Mouse (Mus musculus) limb, embryonic 11.5 days (tissue): ENCODE results near the gene Tti1. TPM values are rescaled to one million over a fixed set of nuclear protein-coding genes. Genes with fewer than 3 reads are reported as not detected.

Source experiments
- ATAC-seq: fragments of 200-750 bp; cut with Nextera tagmentation; 2 replicates; pipeline ENCODE4 v1.8.0; 2017; ENCODE audit warnings: low read depth; ENCODE audit not compliant: insufficient number of reproducible peaks, low FRiP score, low TSS enrichment
- DNase-seq: peaks from one replicate; pipeline ENCODE4 v3.0.0-alpha.2; 2015; ENCODE audit warnings: low spot score
- H3K27ac ChIP-seq: fragments of 300-500 bp; sonication (generic); replicated peaks from 2 replicates; pipeline ENCODE4 v1.5.1; 2014; ENCODE audit warnings: low read depth, mild to moderate bottlenecking, low read length
- H3K27me3 ChIP-seq: fragments of 300-500 bp; sonication (generic); 2 replicates; pipeline ENCODE4 v1.6.1; 2014; ENCODE audit warnings: mild to moderate bottlenecking, low read length, mixed read lengths; ENCODE audit not compliant: control insufficient read depth, insufficient read depth
- H3K36me3 ChIP-seq: fragments of 300-500 bp; sonication (generic); 2 replicates; pipeline ENCODE4 v1.6.1; 2014; ENCODE audit warnings: mild to moderate bottlenecking, low read length, moderate library complexity, mixed read lengths; ENCODE audit not compliant: control insufficient read depth, insufficient read depth
- H3K4me1 ChIP-seq: fragments of 300-500 bp; sonication (generic); 2 replicates; pipeline ENCODE4 v1.6.1; 2014; ENCODE audit warnings: low read length, mixed read lengths; ENCODE audit not compliant: control insufficient read depth, insufficient read depth
- H3K4me2 ChIP-seq: fragments of 300-500 bp; sonication (generic); 2 replicates; pipeline ENCODE4 v1.6.1; 2014; ENCODE audit warnings: low read depth, mild to moderate bottlenecking, moderate library complexity; ENCODE audit not compliant: severe bottlenecking
- H3K4me3 ChIP-seq: fragments of 300-500 bp; sonication (generic); 2 replicates; pipeline ENCODE4 v1.5.1; 2014; ENCODE audit warnings: low read depth, low read length
- H3K9ac ChIP-seq: fragments of 300-500 bp; sonication (generic); 2 replicates; pipeline ENCODE4 v1.6.1; 2014; ENCODE audit warnings: mild to moderate bottlenecking, low read length
- H3K9me3 ChIP-seq: fragments of 300-500 bp; sonication (generic); 2 replicates; pipeline ENCODE4 v1.6.1; 2016; ENCODE audit warnings: low read length; ENCODE audit not compliant: control insufficient read depth
- WGBS: fragments of 180-500 bp; shearing (Covaris S2); extraction: QIAGEN DNeasy Blood & Tissue Kit; methylation state at CpG from one replicate; pipeline ENCODE4 v1.1.7; 2014; 5-methylcytosine and 5-hydroxymethylcytosine counted together
- polyA plus RNA-seq: library from polyadenylated mRNA; unstranded; fragments of >200 nt; fragmentation: Nextera tagmentation; extraction: Ambion mirVana; gene quantifications from 2 replicates; pipeline ENCODE4 v1.2.1, GENCODE M21; 2014

Tti1 gene
- polyA plus RNA-seq, 1 experiment from 2014 or later, result 32.4 TPM

GRCm38 (mm10) chr2:157998817-157999216 is 29.4 kb downstream of the Tti1 start:
- H3K9me3 ChIP-seq, result no peaks in the 10 kb centered on the region
- DNase-seq, result no peak
- no peak overlapping the region for H3K4me3 ChIP-seq
- H3K9ac ChIP-seq, result no peak overlapping the region
- H3K4me2 ChIP-seq, result no peak overlapping the region
- 92% methylated on average over 3 of the region's 3 CpGs for WGBS
- no peak overlapping the region for H3K27ac ChIP-seq
- ATAC-seq, result no peak
- no peaks in the 10 kb centered on the region for H3K4me1 ChIP-seq
- H3K27me3 ChIP-seq, result no peaks in the 10 kb centered on the region
- H3K36me3 ChIP-seq, result peaks cover 3% of the 10 kb centered on the region

DNA sequence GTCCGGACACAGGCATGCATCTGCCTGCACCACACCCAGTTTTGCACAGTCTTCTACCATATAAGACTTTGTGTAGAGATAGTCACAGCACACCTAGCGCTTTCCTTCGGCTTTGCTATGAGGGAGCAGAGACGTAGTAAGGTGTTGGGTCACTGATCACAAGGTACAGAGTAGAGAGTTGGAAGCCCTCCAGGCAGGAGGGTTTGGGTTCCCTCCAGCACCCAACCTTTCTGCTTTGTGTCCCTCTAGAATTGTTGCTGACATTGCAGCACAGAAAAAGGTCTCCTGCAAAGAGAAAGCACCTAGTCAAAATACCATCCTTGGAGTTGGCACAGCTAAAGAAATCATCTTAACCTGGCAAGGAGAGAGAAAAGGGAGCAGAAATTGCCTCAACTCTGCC is 35.7 kb downstream of the Tti1 start:
- Histone ChIP-seq H3K4me2 (no peak overlapping the region), H3K27me3 (no peaks in the 10 kb centered on the region), H3K4me3 (no peak overlapping the region), H3K9me3 (no peaks in the 10 kb centered on the region), H3K9ac (no peak overlapping the region), H3K4me1 (0 out of 2 replicates have a peak, but pooled peaks cover 2% of the 10 kb centered on the region), H3K27ac (no peak overlapping the region), H3K36me3 (peaks cover 9% of the 10 kb centered on the region)
- no peak for ATAC-seq
- no peak for DNase-seq
- 90% methylated on average over 4 of the region's 4 CpGs for WGBS

GRCm38 (mm10) chr2:157991026-157991425 is 37.2 kb downstream of the Tti1 start:
- Histone ChIP-seq H3K27ac (no peak overlapping the region), H3K36me3 (peaks cover 6% of the 10 kb centered on the region), H3K27me3 (no peaks in the 10 kb centered on the region), H3K4me2 (no peak overlapping the region), H3K9me3 (no peaks in the 10 kb centered on the region), H3K4me3 (no peak overlapping the region), H3K9ac (no peak overlapping the region), H3K4me1 (0 out of 2 replicates have a peak, but pooled peaks cover 2% of the 10 kb centered on the region)
- DNase-seq (no peak), ATAC-seq (no peak)
- 62% methylated on average over 6 of the region's 6 CpGs for WGBS

DNA sequence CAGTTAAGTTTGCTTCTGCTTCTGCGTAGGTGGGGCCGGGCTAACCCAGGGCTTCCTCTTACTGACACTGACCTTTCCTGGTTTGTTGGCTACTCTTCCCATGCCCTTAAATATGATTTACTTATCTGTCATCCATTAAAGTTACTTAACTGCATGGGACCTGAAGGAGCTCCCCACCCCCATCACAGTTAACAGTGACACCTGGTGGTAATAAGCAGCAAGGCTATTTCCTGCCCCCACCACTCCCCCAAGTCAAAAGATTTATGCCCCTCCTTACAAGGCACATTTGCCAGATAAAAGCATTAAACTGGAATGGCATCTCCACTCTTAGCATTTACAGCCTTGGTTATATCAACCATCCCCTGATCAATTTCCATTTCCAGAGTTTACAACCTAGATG is 38.3 kb downstream of the Tti1 start:
- Histone ChIP-seq H3K4me2 (no peak overlapping the region), H3K9ac (no peak overlapping the region), H3K4me1 (0 out of 2 replicates have a peak, but pooled peaks cover 2% of the 10 kb centered on the region), H3K9me3 (no peaks in the 10 kb centered on the region), H3K4me3 (no peak overlapping the region), H3K27me3 (no peaks in the 10 kb centered on the region), H3K36me3 (peaks cover 6% of the 10 kb centered on the region), H3K27ac (no peak overlapping the region)
- ATAC-seq (no peak), DNase-seq (peak; percentile 35)
- 67% methylated on average over 2 of the region's 2 CpGs for WGBS

- 76% methylated on average over 7 of the region's 7 CpGs for WGBS
- Histone ChIP-seq H3K9me3 (no peaks in the 10 kb centered on the region), H3K36me3 (peaks cover 6% of the 10 kb centered on the region; the same call in 1 of the 2 replicates), H3K27ac (no peak overlapping the region), H3K4me3 (no peak overlapping the region), H3K27me3 (no peaks in the 10 kb centered on the region), H3K9ac (no peak overlapping the region), H3K4me1 (0 out of 2 replicates have a peak, but pooled peaks cover 2% of the 10 kb centered on the region), H3K4me2 (no peak overlapping the region)
- DNase-seq, result no peak
- ATAC-seq, result no peak
Measured at GRCm38 (mm10) chr2:157988416-157989190, 39.6 kb downstream of the Tti1 start.

DNA sequence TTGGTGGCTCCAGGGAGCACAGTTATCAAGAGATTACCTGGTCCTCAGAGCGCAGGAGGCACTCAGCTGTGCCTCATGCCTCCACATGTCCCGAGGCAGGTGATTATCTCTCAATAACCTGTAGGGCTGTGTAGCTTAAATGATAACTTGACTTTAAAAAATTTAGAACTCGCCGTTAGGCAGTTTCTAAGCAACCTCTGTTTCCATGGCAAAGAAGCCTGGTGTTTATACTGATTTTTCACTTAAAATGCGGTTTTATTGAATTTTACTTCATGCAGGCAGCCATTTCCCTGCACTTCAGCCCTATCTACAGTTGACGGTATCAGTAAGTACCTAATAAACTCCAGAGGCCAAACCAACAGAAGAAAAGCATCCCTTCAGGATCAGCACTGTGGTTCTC is 42.0 kb downstream of the Tti1 start:
- Histone ChIP-seq H3K27ac (no peak overlapping the region), H3K9ac (no peak overlapping the region), H3K27me3 (no peaks in the 10 kb centered on the region), H3K9me3 (no peaks in the 10 kb centered on the region), H3K4me1 (0 out of 2 replicates have a peak, but pooled peaks cover 2% of the 10 kb centered on the region), H3K4me2 (no peak overlapping the region), H3K36me3 (no peaks in the 10 kb centered on the region; the same call in 1 of the 2 replicates), H3K4me3 (no peak overlapping the region)
- 89% methylated on average over 6 of the region's 6 CpGs for WGBS
- ATAC-seq (no peak), DNase-seq (no peak)

GRCm38 (mm10) chr2:157985611-157986010 is 42.6 kb downstream of the Tti1 start:
- ATAC-seq (no peak), DNase-seq (no peak)
- Histone ChIP-seq H3K27ac (no peak overlapping the region), H3K9ac (no peak overlapping the region), H3K27me3 (no peaks in the 10 kb centered on the region), H3K4me3 (no peak overlapping the region), H3K4me2 (no peak overlapping the region), H3K36me3 (no peaks in the 10 kb centered on the region; the same call in 1 of the 2 replicates), H3K9me3 (no peaks in the 10 kb centered on the region), H3K4me1 (0 out of 2 replicates have a peak, but pooled peaks cover 2% of the 10 kb centered on the region)
- 80% methylated on average over 4 of the region's 4 CpGs for WGBS

DNA sequence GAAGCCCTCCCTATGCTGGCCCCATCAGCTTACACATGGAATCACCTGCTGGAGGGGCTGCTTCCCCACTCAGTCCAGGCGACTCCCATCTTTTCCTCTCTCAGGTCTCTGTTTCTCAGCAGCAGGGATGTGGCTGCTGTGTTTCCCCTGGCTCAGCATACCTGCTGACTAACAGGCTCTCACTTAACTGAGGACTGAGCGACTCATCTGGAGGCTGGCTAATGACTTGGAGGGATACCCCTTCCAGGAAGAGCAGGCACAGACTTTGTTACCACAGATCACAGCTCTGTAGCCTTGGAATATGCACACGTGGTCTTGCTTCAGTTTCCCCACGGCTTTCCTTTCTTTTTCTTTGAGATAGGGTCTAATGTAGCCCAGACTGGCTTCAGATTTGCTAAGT is 45.0 kb downstream of the Tti1 start:
- no peak overlapping the region for H3K4me3 ChIP-seq
- H3K27me3 ChIP-seq, result no peaks in the 10 kb centered on the region
- no peak for DNase-seq
- H3K36me3 ChIP-seq, result no peaks in the 10 kb centered on the region; the same call in 1 of the 2 replicates
- no peak overlapping the region for H3K27ac ChIP-seq
- no peak overlapping the region for H3K9ac ChIP-seq
- 90% methylated on average over 4 of the region's 4 CpGs for WGBS
- no peak overlapping the region for H3K4me2 ChIP-seq
- H3K4me1 ChIP-seq, result no peaks in the 10 kb centered on the region
- no peak for ATAC-seq
- H3K9me3 ChIP-seq, result no peaks in the 10 kb centered on the region
